Mouse (Mus musculus): ENCODE measurements around the gene Usp20.
"Not testable (repeated sequence)": the region's sequence is repeated elsewhere in the genome, so short reads cannot be mapped to it uniquely, and the experiment has no call there.

- not testable (repeated sequence) for TF ChIP-seq MAFK (IDR thresholded peaks at IDR 0.05; ENCODE audit: insufficient replicate concordance, low read length); POLR2AphosphoS2 (IDR thresholded peaks at IDR 0.05; ENCODE audit: low read depth, low read length); HCFC1 (IDR thresholded peaks at IDR 0.05; ENCODE audit: low read depth, low read length); UBTF (IDR thresholded peaks at IDR 0.05; ENCODE audit: low read depth, low read length); TCF12 (IDR thresholded peaks at IDR 0.05; ENCODE audit: low read depth, low read length)
- peak in 1 of 2 experiments; percentile 26; a peak in 1 of 4 replicates for TF ChIP-seq CTCF (conservative IDR thresholded peaks at IDR 0.05 in 1 of 2, IDR thresholded peaks at IDR 0.05 in 1 of 2; ENCODE audit: low read depth in 2 of 2, low read length in 2 of 2)
These were observed 40.0 kb upstream of the Usp20 start for GRCm38 (mm10) chr2:30942116-30942515.

All from CH12.LX (cell line).